Mouse (Mus musculus): Measurements from ENCODE around the gene Scgn.

Scgn gene

GRCm38 (mm10) chr13:23990928-23991327 lies at the start of gene Scgn:
TSS of gene Scgn (minus strand) at chr13:23991214.
- in situ Hi-C loops (cut with MboI, MseI), result no loop called here

DNA sequence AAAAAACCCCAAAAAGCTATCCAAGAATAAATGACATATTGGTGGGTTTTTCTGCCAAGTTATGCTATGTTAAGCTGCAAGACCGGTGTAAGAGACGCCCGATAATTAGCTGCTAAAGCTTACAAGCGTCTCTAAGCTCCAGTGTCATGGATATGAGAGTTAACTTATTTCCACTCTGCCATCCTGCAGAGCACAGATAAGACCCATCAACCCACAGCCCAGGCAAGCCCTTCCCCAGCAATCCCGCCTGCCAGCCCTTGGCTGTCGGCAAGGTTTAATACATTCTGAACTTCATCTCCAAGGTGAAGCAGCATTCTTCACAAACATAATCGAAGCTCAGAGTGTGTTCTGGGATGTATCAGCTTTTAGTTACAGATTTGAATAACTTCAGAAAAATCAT lies 49.2 kb upstream of the Scgn start:
- in situ Hi-C loops (cut with MboI, MseI), result no loop called here

DNA sequence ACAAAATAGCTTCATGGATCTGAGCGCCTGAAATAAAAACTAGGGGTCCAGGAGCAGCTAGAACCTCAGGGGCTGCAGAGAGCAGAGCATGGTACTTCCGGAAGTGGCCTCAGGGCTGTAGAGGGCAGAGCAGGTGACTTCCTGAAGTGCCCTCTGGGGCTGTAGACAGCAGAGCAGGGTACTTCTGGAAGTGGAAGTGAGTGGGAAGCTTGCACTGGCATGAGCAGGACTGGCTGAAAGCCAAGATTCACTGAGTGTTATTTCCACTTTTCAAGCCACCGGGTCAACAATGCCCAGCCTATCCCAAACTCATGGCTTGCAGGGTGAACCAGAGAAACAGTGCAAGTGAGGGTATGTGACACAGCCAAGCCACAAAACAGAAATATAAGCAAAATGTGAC lies 46.5 kb upstream of the Scgn start:
- in situ Hi-C loops (cut with MboI, MseI), result no loop called here

DNA sequence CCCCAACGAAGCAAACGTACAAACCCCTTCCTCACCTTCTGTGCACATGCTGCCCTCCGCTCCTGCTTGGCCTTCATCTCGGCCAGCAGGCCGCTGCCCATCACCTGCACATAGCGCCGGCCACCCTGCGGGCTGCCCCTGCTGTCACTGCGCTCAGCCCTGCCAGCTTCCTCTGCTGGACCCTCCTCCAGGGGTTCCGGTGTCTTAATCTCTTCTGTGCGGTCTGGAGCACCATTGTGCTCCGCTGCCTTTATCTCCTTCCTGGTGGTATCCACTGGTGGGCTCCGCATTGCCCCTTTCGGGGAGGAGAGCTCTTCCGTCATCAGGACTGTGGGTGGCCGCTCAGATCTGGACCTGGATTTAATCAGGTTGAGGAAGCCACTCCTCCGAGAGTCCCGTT lies 45.1 kb upstream of the Scgn start:
- in situ Hi-C loops (cut with MboI, MseI), result no loop called here

DNA sequence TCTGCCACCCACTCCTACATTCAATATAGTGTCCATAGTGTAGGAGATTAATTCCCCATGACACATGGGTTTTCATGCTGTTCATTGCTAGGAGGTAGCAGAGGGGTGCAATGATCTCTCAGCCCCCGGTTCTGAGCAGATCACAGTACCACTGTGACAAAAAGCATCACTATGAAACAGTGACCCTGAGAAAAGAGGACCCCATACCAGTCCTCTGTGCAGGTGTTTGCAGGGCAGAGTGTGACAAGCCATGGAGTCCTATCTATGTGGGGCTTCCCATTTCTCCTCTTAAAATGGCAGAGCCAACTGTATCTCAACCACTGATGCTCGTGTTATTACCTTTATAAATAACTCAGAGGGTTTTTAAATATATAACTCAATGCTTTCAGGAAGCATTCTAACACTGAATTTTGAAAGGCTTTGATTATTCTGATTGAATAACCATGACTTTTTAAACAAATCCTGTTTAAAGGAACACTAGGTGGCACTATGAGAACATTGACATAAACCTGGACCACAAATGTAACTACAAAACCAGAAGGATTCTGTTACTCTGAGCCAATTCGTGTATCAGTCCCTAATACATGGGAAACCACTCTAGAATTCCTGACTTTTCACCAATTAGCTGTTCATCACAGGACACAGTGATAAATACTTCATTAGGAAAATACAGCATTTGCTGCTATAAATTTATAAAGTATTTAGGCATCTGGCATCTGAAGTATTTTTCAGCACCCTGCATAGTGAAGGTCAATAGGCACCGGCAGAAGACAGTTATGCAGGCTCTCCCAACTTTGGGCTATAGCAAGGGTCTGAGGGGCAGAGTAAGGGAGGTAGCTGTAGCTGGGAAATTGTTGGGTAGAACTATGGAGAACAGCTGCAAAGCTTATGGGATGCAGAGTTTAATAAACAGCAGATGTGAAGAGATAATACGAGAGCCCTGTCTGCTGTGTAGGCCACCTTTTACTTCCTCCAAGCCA lies 36.5 kb upstream of the Scgn start:
- in situ Hi-C loops (cut with MboI, MseI), result no loop called here

GRCm38 (mm10) chr13:24018515-24018914 lies 27.5 kb upstream of the Scgn start:
- in situ Hi-C loops (cut with MboI, MseI), result no loop called here

DNA sequence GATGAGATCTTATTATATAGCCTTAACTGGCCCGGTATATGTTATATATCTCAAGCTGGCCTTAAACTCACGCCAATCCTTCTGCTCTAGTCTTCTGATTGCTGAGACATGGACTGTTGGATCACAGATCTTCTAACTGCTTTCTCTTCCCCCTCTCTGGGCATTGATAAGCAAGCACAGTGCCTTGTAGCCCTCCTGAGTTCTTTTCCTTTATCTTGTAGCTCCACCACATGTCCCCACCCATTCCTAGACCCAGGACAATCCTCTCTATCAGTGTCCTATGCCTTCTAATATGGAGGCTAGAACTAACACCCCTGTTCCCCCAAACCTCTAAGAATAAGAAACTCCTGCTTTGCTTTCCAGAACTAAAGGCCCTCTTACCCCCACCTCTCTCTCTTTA lies 14.5 kb upstream of the Scgn start:
- in situ Hi-C loops (cut with MboI, MseI), result loop anchor here (5.0 kb wide), 1 partner anchor 52 kb away; no protein-coding TSS in a partner anchor

- in situ Hi-C loops (cut with MboI, MseI), result no loop called here
These were observed 10.8 kb upstream of the Scgn start for GRCm38 (mm10) chr13:24001797-24002196.

- in situ Hi-C loops (cut with MboI, MseI), result no loop called here
These were observed 10.1 kb upstream of the Scgn start for GRCm38 (mm10) chr13:24001081-24001480.

GRCm38 (mm10) chr13:23998826-23999225 lies 7.8 kb upstream of the Scgn start:
- in situ Hi-C loops (cut with MboI, MseI), result no loop called here

- in situ Hi-C loops (cut with MboI, MseI), result no loop called here
These were observed 3.7 kb upstream of the Scgn start for GRCm38 (mm10) chr13:23994756-23995155.

GRCm38 (mm10) chr13:23994024-23994423 lies 3.0 kb upstream of the Scgn start:
- in situ Hi-C loops (cut with MboI, MseI), result no loop called here

DNA sequence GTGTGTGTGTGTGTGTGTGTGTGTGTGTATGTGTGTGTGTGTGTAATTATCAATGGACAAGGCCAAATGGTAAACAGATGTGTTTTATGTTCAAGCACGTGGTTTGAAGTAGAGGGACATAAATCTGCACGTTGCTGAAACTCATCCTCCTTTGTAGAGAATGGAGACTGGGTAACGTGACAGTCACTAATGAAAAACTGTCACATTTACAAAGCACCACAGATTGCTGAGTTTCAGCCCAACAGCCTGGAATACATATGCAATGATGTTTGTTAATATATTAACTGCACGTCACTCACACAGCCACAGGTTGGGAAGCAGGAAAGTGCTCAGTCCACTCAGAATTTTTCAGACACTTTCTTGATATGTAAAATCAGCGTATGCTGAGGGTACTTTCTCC lies 563 bp downstream of the Scgn start:
- in situ Hi-C loops (cut with MboI, MseI), result no loop called here

DNA sequence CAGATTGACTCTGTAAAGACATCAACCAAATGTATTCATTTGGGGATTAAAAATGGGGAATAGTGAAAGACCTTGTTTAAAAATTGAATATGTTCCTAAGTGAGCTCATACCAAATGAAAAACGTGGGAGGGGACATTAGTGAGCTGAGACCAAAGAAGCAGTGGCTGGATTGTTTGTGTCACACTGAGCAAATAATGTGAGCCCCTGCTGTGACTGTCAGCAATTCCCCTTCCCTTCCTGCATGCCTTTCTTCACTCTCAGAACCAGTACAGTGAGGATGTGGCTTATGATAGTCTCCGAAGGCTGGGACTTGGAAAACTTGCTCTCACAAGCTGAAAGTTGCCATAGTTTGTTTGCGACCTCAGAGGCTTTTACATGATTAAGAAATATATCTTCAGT lies 5.9 kb downstream of the Scgn start:
- in situ Hi-C loops (cut with MboI, MseI), result no loop called here

DNA sequence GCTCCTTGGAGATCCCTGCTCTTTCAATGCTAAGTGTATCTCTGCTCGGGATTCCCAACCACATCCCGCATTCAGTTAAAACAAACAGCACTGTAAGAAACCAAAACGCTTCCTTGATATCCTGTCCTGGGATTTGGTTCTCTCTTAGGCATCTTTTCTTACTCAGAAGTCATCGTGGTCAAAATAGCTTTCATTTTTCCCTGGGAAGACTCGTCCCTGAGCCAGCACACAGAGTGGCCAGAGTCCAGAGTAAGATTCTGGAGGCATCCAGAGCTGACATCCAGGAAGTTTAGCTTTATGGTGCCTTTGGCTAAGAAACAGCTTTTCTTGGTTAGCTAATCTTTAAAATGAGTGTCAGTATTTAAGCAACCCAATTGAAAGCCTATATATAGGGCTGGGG lies 18.7 kb downstream of the Scgn start:
- in situ Hi-C loops (cut with MboI, MseI), result no loop called here

- in situ Hi-C loops (cut with MboI, MseI), result no loop called here
These were observed 19.1 kb downstream of the Scgn start for GRCm38 (mm10) chr13:23971870-23972269.

- in situ Hi-C loops (cut with MboI, MseI), result no loop called here
These were observed 26.1 kb downstream of the Scgn start for GRCm38 (mm10) chr13:23964909-23965308.

GRCm38 (mm10) chr13:23959776-23960175 lies 31.2 kb downstream of the Scgn start:
- in situ Hi-C loops (cut with MboI, MseI), result no loop called here

GRCm38 (mm10) chr13:23950928-23951327 lies 40.1 kb downstream of the Scgn start:
- in situ Hi-C loops (cut with MboI, MseI), result no loop called here

GRCm38 (mm10) chr13:23949484-23950246 lies 41.3 kb downstream of the Scgn start:
- in situ Hi-C loops (cut with MboI, MseI), result no loop called here

DNA sequence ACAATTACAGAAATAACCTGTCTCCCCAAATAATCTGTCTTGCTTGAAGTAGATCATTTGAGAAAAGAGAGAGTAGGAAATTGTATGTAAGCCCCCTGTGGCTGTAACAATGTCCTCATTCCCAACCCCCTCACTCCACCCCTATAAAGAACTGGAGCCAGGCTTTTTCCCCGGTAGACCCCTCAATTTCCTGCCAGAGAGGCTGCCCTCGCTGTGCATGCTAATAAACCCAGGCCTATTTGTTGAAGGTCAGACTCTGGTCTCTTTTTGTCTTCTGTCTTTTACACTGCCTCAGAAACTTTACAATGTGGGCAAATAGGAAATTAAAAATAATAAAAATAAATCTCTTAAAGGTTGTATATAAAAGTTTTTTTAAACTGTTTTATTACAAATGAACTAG lies 44.8 kb downstream of the Scgn start:
- in situ Hi-C loops (cut with MboI, MseI), result no loop called here

GRCm38 (mm10) chr13:23942861-23943260 lies 48.2 kb downstream of the Scgn start:
- in situ Hi-C loops (cut with MboI, MseI), result no loop called here

GRCm38 (mm10) chr13:23940291-23940690 lies 50.7 kb downstream of the Scgn start:
- in situ Hi-C loops (cut with MboI, MseI), result no loop called here

Measured in regulatory T cell (primary cell).